Mouse (Mus musculus) thymus, adult 2 months (tissue): Measurements from ENCODE around the gene Casp8ap2.

ENCODE experiments used
- CTCF ChIP-seq: fragments of 200-500 bp; IDR thresholded peaks from 2 replicates; pipeline ENCODE4 v1.5.1; 2012; ENCODE audit warnings: mild to moderate bottlenecking, control low read depth, low read length, moderate library complexity, borderline replicate concordance; ENCODE audit not compliant: control insufficient read depth, poor library complexity, insufficient read depth; ENCODE audit errors: extremely low read depth
- POLR2A ChIP-seq: fragments of 200-500 bp; IDR thresholded peaks from 2 replicates; pipeline ENCODE4 v1.6.1; 2012; ENCODE audit warnings: mild to moderate bottlenecking, low read length, control low read depth, moderate library complexity; ENCODE audit not compliant: control insufficient read depth, poor library complexity, insufficient read depth; ENCODE audit errors: extremely low read depth

- TF ChIP-seq CTCF: no peak
- TF ChIP-seq POLR2A: no peak
Measured at GRCm38 (mm10) chr4:32573586-32573985, 41.7 kb upstream of the Casp8ap2 start.
